Mouse (Mus musculus) left cerebral cortex, postnatal 14 days (tissue): ENCODE measurements at regions not wholly inside any gene's neighbourhood (a gene's known extent, or its start where the extent isn't known, plus 50 kb on each side); places are given as distances from the start of the nearest gene placed in this dataset.

ENCODE experiments used
- DNase-seq, 2 experiments: peaks; one replicate each; pipeline ENCODE4 v3.0.0; 2021 to 2022; ENCODE audit warnings: low spot score in 2 of 2, mixed read lengths in 1 of 2
- intact Hi-C: fragments of 180-260 bp; cut with DNase I; formaldehyde crosslinking; loops from one replicate; pipeline ENCODE4 v1.15.1; 2025

DNA sequence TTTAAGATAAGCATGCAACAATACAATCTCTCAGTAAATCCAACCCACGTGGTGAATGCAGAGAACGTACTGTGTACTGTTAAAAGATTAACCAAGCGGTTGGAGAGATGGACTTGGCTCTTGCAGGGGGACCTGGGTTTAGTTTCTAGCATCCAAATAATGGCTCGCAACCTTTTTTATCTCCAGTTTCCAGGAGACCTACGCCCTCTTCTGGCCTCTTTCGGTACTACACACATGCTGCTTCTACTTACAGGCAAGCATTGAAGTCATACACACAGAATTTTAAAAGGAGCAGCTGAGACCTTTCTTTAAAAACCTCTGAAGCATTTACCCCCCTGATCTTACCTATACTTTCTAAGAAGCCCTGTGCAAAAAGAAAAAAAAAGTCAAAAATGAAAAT lies 243.4 kb downstream of the Rpl36a-ps1 start:
- DNase-seq: no peak
- intact Hi-C loops: no loop called here

DNA sequence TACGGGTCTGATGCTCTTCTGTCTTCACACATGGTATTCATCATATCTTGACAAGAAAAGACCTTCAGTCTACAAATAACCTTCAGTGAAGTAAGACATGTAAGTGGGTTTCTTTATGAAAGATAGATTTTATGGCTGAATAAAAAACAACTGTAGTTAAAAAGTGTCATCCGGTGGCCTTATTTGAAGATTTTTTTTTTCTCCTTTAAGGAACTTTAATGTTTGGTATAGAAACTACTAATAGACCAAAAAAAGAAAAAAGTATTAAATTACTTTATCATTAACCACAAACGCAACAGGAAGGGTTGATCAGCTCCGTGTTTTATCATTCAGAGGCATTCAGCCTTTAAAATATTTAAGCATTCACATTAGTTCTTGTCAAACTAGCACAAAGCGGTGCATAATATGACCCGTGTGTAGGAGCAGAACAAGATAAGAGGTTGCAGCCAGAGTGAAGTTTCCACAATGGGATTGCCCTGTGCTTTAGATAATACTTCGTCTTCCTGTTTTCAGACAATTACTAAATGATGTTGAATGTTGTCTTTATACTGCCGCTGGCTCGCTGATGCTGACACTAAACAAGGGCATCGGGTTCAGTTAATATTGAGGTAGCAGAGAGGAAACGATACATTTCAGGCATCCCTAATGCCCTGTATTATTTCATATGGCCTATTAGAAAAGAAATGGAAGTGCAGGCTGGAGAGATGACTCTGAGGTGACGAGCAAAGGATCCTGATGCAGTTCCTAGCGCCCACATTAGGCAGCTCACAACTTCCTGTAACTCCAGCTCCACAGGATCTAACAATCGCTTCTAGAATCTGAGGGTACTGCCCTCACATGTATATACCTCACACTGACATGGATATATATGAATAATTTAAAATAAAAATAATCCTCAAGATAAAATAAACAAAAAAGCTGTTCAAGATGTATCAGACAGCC lies 244.8 kb downstream of the Rpl36a-ps1 start:
- intact Hi-C loops: no loop called here
- no peak for DNase-seq

DNA sequence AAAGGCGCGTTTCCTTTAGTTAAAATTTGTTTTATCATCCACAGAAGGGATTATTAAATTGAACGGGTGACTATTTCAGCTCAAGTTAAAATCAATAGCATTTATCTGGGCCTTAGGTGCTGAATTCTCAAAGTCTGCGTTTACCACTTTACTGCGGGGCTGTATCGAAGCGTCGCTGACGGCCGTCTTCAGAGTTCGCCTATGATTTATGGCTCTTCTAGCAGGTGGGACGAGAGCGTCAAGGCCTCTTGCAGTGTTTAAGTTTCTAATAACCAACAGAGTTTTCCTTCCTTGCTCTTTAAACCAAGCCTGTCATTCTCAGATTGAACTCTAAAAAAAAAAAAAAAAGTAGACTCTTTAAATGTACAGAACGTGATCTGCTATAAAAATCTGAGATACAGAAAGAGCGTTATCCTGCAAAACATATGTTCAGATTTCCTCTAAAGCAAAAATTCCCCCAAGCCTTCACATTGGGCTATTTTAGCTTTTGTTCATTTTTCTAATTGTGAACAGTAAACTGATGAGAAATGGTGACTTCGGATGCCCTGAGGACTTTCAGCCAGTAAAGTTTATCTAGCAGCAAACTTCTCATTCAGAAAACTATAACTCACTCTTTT lies 246.9 kb downstream of the Rpl36a-ps1 start:
- DNase-seq: no peak

GRCm38 (mm10) chr14:98730375-98730774 lies 263.7 kb downstream of the Rpl36a-ps1 start:
- intact Hi-C loops: no loop called here

More for the DNA sequence above, 246.9 kb downstream of the Rpl36a-ps1 start:
- intact Hi-C loops: no loop called here

GRCm38 (mm10) chr14:98728863-98729262 lies 265.3 kb downstream of the Rpl36a-ps1 start:
- intact Hi-C loops: no loop called here
- DNase-seq: no peak

More at GRCm38 (mm10) chr14:98730375-98730774, 263.7 kb downstream of the Rpl36a-ps1 start:
- DNase-seq: no peak

DNA sequence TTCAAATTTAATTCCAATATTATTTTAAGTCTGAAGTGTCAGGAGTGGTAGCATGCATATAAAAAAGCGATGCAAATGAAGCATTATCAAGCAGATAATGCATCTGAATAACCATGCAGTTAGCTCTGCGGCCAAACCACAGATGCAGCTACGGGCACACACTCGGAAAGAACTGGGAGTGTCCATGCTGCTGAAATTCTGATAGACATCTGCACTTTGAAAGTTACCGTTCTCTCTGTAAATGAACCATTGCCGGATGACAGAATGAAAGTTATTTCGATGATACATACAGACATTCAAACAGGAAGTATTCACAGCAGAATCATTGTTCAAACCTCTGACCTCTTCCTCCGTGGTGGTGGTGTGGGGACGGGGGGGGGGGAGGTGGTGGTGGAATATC lies 271.6 kb downstream of the Rpl36a-ps1 start:
- intact Hi-C loops: no loop called here
- DNase-seq: no peak

- intact Hi-C loops: no loop called here
- no peak for DNase-seq
These were observed 273.1 kb downstream of the Rpl36a-ps1 start for GRCm38 (mm10) chr14:98721033-98721432.

- intact Hi-C loops: no loop called here
These were observed 286.1 kb downstream of the Rpl36a-ps1 start for GRCm38 (mm10) chr14:98708045-98708444.

DNA sequence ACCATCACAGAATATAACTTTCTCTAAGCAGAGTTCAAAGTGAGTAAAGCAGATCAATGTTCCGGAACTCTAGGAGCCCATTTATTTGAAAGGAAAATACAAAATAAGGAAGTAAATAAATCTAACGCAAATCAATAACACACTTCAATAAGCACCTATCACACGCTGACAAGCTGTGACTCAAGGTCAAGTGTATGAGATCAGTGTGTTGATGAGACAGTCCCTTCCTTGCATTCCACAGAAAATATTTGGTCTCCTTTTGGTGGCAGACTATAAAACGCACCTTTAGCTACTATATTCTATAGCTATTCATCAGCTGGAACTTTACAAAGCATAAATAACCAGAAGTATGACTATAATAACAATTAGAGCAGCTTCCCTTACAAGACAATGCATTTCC lies 286.5 kb downstream of the Rpl36a-ps1 start:
- DNase-seq: no peak
- intact Hi-C loops: no loop called here

More at GRCm38 (mm10) chr14:98708045-98708444, 286.1 kb downstream of the Rpl36a-ps1 start:
- no peak for DNase-seq

DNA sequence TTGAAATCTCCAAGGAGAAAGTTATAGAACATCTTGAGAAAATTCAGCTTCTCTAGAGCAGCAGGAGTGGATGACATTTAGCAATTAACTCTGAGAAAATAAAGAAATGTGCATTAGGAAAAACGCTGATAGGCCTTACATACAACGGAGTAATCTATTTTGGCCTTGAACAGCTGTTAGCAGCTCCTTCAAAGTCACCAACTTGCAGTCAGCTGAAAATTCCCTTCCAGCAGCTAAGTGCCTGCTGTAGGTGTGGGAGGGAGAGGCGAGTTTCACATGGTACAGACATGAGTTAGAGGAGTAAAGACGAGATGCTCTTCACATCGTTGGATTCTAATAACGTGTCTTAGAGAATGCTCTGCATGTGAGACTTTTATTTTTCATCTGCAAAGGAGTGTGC lies 290.8 kb downstream of the Rpl36a-ps1 start:
- peak; percentile 5 to 9 for DNase-seq
- intact Hi-C loops: no loop called here

- DNase-seq: no peak
- intact Hi-C loops: no loop called here
These were observed 337.6 kb downstream of the Rpl36a-ps1 start for GRCm38 (mm10) chr14:98656533-98656932.

DNA sequence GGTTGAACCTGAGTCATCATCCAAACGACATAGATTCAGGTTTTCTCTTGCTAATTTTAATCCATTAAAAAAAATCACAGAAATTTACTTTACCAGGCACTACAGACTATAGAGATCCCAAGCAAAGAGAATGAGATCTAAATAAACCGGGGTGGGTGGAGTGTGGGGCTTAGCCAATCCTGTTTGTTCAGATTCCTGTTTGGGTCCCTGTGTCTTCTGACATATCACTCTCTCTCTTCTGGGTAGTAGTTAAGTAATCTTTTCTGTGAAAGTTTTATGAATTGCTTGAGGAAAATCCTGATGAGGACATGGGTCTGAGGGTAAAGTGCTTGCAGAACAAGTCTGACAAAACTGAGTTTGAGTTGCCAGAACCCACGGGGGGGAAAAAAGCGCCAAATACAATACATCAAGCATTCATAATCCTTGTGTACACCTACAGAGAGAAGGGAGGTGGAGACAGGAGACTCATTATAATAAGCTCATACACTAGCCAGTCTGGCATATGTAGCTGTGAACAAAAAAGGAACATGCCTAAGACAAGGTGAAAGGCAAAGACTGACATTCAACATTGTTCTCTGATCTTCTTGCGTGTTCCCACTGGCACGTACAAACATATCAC lies 339.8 kb downstream of the Rpl36a-ps1 start:
- intact Hi-C loops: no loop called here
- no peak for DNase-seq

DNA sequence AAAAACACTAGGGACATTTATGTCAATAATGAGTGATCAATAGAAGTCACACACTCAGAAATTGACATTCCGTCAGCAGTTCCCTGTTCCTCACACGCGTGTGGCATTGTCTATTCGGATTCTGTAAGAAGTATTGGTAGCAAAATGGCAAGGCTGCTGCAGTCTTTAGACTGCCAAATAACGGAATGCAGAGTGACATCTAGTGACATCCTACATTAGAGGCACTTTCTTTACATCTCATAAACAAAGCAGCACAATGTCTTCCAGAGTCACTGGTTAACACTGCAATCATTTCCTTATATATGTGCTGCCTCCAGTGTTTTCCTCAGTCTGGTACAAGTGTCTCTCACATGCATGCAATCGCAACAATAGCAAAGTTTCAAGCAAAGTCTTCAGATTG lies 342.9 kb downstream of the Rpl36a-ps1 start:
- intact Hi-C loops: no loop called here
- DNase-seq: no peak

- no peak for DNase-seq
- intact Hi-C loops: no loop called here
These were observed 343.6 kb downstream of the Rpl36a-ps1 start for GRCm38 (mm10) chr14:98650520-98650919.

GRCm38 (mm10) chr14:98647614-98648013 lies 346.5 kb downstream of the Rpl36a-ps1 start:
- intact Hi-C loops: no loop called here
- no peak for DNase-seq

- DNase-seq: no peak
- intact Hi-C loops: no loop called here
These were observed 350.4 kb downstream of the Rpl36a-ps1 start for GRCm38 (mm10) chr14:98643756-98644155.

DNA sequence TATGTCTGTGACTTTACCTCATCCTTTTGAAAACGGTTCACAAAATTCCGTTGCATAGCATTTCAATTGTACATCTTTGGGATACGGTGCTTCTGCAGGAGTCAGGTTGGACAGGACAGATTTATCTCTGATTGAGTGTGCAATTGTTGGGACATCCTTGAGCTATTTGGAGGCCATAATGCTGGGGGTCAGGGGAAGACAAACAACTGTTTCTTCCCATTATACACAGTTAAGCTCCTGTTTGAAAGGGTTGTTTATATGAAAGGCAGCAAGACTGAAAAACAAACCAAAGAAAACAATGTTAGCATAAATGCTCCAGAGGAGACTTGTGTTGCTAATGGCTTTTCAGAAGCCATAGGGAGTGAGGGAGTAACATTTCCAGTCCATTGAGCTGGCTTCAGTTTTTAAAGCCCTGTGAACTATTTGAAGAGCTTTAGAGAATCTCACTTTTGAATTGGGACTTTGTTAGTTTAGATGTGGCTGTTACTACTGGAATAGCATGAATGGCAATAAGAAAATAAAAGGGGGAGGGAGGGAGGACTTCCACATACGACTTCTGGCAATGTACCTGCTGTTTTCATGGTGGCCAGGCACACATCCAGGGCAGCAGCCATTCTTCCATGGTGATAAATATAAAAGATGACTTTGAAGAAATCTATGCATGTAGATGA lies 351.3 kb downstream of the Rpl36a-ps1 start:
- DNase-seq: no peak
- intact Hi-C loops: no loop called here

- no peak for DNase-seq
- intact Hi-C loops: no loop called here
These were observed 365.1 kb downstream of the Rpl36a-ps1 start for GRCm38 (mm10) chr14:98629026-98629425.

DNA sequence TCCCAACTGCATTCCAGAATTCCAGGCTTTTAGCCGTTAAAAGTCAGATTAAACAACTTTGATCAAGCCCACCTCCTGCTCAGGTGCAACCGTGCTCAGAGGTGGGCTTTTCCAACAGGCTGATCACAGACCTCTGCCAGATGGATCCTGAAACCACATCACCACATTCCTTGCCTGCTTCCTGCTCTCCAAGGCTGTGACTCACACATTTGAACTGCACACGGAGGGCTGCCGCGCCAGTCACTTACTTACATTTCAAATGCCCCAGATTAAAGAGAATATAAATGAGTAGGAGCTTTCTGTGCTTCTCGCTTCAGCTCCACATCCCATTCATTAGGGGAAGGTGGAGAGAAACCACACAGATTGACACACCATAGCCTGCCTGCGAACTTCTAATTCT lies 367.6 kb downstream of the Rpl36a-ps1 start:
- intact Hi-C loops: no loop called here
- DNase-seq: no peak

GRCm38 (mm10) chr14:98625867-98626266 lies 368.3 kb downstream of the Rpl36a-ps1 start:
- intact Hi-C loops: no loop called here

More at GRCm38 (mm10) chr14:98625867-98626266, 368.3 kb downstream of the Rpl36a-ps1 start:
- DNase-seq: no peak
